Mouse (Mus musculus) cerebellum, adult 8-10 months (tissue): Measurements from ENCODE around the gene Polr3g.
A peak's percentile ranks its signal among the peaks of the same experiment; 100 is the strongest.
"Not testable (repeated sequence)": the region's sequence is repeated elsewhere in the genome, so short reads cannot be mapped to it uniquely, and the experiment has no call there.

Experiments
- DNase-seq: peaks from one replicate; pipeline ENCODE4 v3.0.0; 2022

Gene Polr3g

GRCm38 (mm10) chr13:81710775-81711545 is at the start of gene Polr3g, which contains the start of gene Mblac2:
TSS of gene Polr3g (minus strand) at chr13:81711013.
TSS of gene Mblac2 (plus strand) at chr13:81711341.
- peak; percentile 96 for DNase-seq

GRCm38 (mm10) chr13:81760379-81760778 is 49.6 kb upstream of the Polr3g start:
- DNase-seq = peak; percentile 29

- no peak for DNase-seq
Observed at GRCm38 (mm10) chr13:81757058-81757660, 46.3 kb upstream of the Polr3g start.

- no peak for DNase-seq
Observed at GRCm38 (mm10) chr13:81755324-81755723, 44.5 kb upstream of the Polr3g start.

- no peak for DNase-seq
Observed at GRCm38 (mm10) chr13:81754878-81755277, 44.1 kb upstream of the Polr3g start.

GRCm38 (mm10) chr13:81744092-81744396 is 33.2 kb upstream of the Polr3g start:
- no peak for DNase-seq

- DNase-seq = no peak
Observed at GRCm38 (mm10) chr13:81743391-81744091, 32.7 kb upstream of the Polr3g start.

GRCm38 (mm10) chr13:81740898-81741297 is 30.1 kb upstream of the Polr3g start:
- DNase-seq = no peak

- DNase-seq = no peak
Observed at GRCm38 (mm10) chr13:81736606-81737005, 25.8 kb upstream of the Polr3g start.

GRCm38 (mm10) chr13:81730362-81730761 is 19.5 kb upstream of the Polr3g start:
- no peak for DNase-seq

- DNase-seq = no peak
Observed at GRCm38 (mm10) chr13:81729102-81729501, 18.3 kb upstream of the Polr3g start.

- not testable (repeated sequence) for DNase-seq
Observed at GRCm38 (mm10) chr13:81728141-81728540, 17.3 kb upstream of the Polr3g start.

GRCm38 (mm10) chr13:81713896-81714295 is 3.1 kb upstream of the Polr3g start:
- DNase-seq = no peak

GRCm38 (mm10) chr13:81711546-81712371 is 946 bp upstream of the Polr3g start:
- DNase-seq = peak; percentile 48

- no peak for DNase-seq
Observed at GRCm38 (mm10) chr13:81710266-81710665, 547 bp downstream of the Polr3g start.

- DNase-seq = no peak
Observed at GRCm38 (mm10) chr13:81709805-81710204, 1.0 kb downstream of the Polr3g start.

GRCm38 (mm10) chr13:81706311-81706710 is 4.5 kb downstream of the Polr3g start:
- no peak for DNase-seq

GRCm38 (mm10) chr13:81703621-81704020 is 7.2 kb downstream of the Polr3g start:
- no peak for DNase-seq

- DNase-seq = no peak
Observed at GRCm38 (mm10) chr13:81703148-81703547, 7.7 kb downstream of the Polr3g start.

- no peak for DNase-seq
Observed at GRCm38 (mm10) chr13:81694446-81694845, 16.4 kb downstream of the Polr3g start.

GRCm38 (mm10) chr13:81691606-81692005 is 19.2 kb downstream of the Polr3g start:
- no peak for DNase-seq

- DNase-seq = no peak
Observed at GRCm38 (mm10) chr13:81690477-81690876, 20.3 kb downstream of the Polr3g start.

GRCm38 (mm10) chr13:81689587-81689986 is 21.2 kb downstream of the Polr3g start:
- no peak for DNase-seq
